ENCODE assay signal across 19 mouse cellular contexts in the genomic region with DNA sequence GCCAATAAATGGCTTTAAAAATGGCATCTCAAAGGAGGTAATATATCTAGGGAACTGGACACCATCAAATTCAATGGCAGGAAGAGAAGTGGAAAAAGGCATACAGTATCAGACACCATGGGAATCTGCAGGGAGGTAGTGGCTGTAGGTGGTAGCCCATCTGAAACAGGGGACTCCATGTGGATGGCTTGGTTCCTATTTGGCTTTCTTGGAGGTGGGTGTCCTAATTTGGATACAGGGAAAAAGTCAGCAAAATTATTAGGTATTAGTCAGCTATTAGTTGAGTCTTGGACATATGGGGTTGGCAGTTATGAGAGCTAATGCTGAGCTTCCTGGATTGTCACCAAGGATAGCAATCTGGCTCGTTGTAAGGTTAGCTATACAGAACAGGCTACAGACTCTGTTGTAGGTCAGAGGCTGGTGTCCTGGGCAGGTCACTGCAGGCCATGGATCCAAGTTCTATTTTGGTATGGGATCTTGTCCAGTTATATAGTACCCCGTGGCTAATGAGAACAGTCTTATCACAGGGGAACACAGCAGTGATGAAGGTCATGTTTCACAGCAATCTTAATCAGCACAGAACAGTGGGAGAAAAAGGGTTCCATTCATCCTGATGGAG.
DNase-seq lines count a peak whose midpoint lies in the region; ATAC-seq lines count a peak whose summit lies in the region.
"Had no signal": no experiment of that assay in that cellular context is flagged by ENCODE, and none has a peak within 500 bp of the region (broad histone marks: within the 10 kb centered on the region; RNA-seq: fewer than 3 reads in every experiment).

No protein-coding gene starts in this region.

- H3K9me3 ChIP-seq in heart, embryonic 10.5 days: no peaks in the 10 kb centered on the region
- H3K9me3 ChIP-seq in forebrain, embryonic 12.5 days: no peaks in the 10 kb centered on the region
- no peaks in the 10 kb centered on the region for H3K9me3 ChIP-seq in forebrain, embryonic 11.5 days (ENCODE audit: control insufficient read depth, low read length)
- H3K9me3 ChIP-seq: embryonic facial prominence, embryonic 15.5 days; forebrain, embryonic 15.5 days; hindbrain, embryonic 15.5 days had no signal

- peak; percentile 96 for DNase-seq in heart, adult 11 months
- DNase-seq in heart, postnatal 25 days (ENCODE audit: low spot score): no peak
- DNase-seq in brain, adult 2 months (ENCODE audit: low read depth, low spot score): peak; percentile 97
- peak; percentile 76 for DNase-seq in cerebellum, adult 8-10 months
- DNase-seq in heart, embryonic 10.5 days (ENCODE audit: low spot score): peak; percentile 57
- DNase-seq in ovary, adult 18-20 months (ENCODE audit: low spot score): no peak
- DNase-seq in forebrain, embryonic 11.5 days (ENCODE audit: low spot score): no peak
- DNase-seq: B cell, adult 2 months; kidney, postnatal 10 days; lung, adult 2 months; right cerebral cortex, postnatal 25 days had no signal

- H3K36me3 ChIP-seq in heart, embryonic 10.5 days: no peaks in the 10 kb centered on the region
- no peaks in the 10 kb centered on the region for H3K36me3 ChIP-seq in forebrain, embryonic 12.5 days (replicated peaks)
- no peaks in the 10 kb centered on the region for H3K36me3 ChIP-seq in forebrain, embryonic 11.5 days (ENCODE audit: control insufficient read depth, insufficient read depth, low read length)
- H3K36me3 ChIP-seq: embryonic facial prominence, embryonic 15.5 days; forebrain, embryonic 15.5 days; hindbrain, embryonic 15.5 days had no signal

- 58% methylated on average over 2 of the region's 2 CpGs for WGBS in heart, embryonic 10.5 days
- WGBS in forebrain, embryonic 12.5 days: 82% methylated on average over 2 of the region's 2 CpGs
- WGBS in forebrain, embryonic 11.5 days: 81% methylated on average over 2 of the region's 2 CpGs

- peaks cover 6% of the 10 kb centered on the region; the same call in 1 of the 2 replicates for H3K4me1 ChIP-seq in heart, embryonic 10.5 days
- no peaks in the 10 kb centered on the region for H3K4me1 ChIP-seq in forebrain, embryonic 12.5 days
- no peaks in the 10 kb centered on the region for H3K4me1 ChIP-seq in forebrain, embryonic 11.5 days (replicated peaks; ENCODE audit: control insufficient read depth, insufficient read depth, low read length)
- H3K4me1 ChIP-seq: embryonic facial prominence, embryonic 15.5 days; forebrain, embryonic 15.5 days; hindbrain, embryonic 15.5 days had no signal

- intact Hi-C loops in heart, postnatal 25 days (cut with DNase I): no loop called here

- no peak for ATAC-seq in forebrain, embryonic 12.5 days (ENCODE audit: low FRiP score)
- ATAC-seq in forebrain, embryonic 11.5 days (replicated peaks; ENCODE audit: low FRiP score): no peak
- ATAC-seq: forebrain, embryonic 15.5 days; intestine, postnatal 0 days; midbrain, embryonic 16.5 days; Patski had no signal

- no peak overlapping the region for H3K9ac ChIP-seq in forebrain, embryonic 12.5 days
- H3K9ac ChIP-seq in forebrain, embryonic 11.5 days (ENCODE audit: low read length): no peak overlapping the region
- H3K9ac ChIP-seq: embryonic facial prominence, embryonic 15.5 days; forebrain, embryonic 15.5 days; hindbrain, embryonic 15.5 days had no signal

- no peak overlapping the region for H3K4me3 ChIP-seq in heart, embryonic 10.5 days
- no peak overlapping the region for H3K4me3 ChIP-seq in forebrain, embryonic 12.5 days (replicated peaks)
- H3K4me3 ChIP-seq in forebrain, embryonic 11.5 days (ENCODE audit: low read depth, low read length): no peak overlapping the region
- H3K4me3 ChIP-seq: embryonic facial prominence, embryonic 15.5 days; forebrain, embryonic 15.5 days; hindbrain, embryonic 15.5 days had no signal

- no peak overlapping the region for H3K27ac ChIP-seq in heart, embryonic 10.5 days
- no peak overlapping the region for H3K27ac ChIP-seq in forebrain, embryonic 12.5 days
- no peak overlapping the region for H3K27ac ChIP-seq in forebrain, embryonic 11.5 days (ENCODE audit: low read depth, low read length)
- H3K27ac ChIP-seq: embryonic facial prominence, embryonic 15.5 days; forebrain, embryonic 15.5 days; hindbrain, embryonic 15.5 days; macrophage had no signal

- no peak overlapping the region for H3K4me2 ChIP-seq in forebrain, embryonic 12.5 days
- H3K4me2 ChIP-seq in forebrain, embryonic 11.5 days (ENCODE audit: low read depth, low read length, severe bottlenecking): no peak overlapping the region
- H3K4me2 ChIP-seq: embryonic facial prominence, embryonic 15.5 days; forebrain, embryonic 15.5 days; hindbrain, embryonic 15.5 days had no signal

- H3K27me3 ChIP-seq in heart, embryonic 10.5 days (ENCODE audit: insufficient read depth, poor library complexity, severe bottlenecking): no peaks in the 10 kb centered on the region
- H3K27me3 ChIP-seq in forebrain, embryonic 12.5 days: no peaks in the 10 kb centered on the region
- H3K27me3 ChIP-seq in forebrain, embryonic 11.5 days (ENCODE audit: control insufficient read depth, insufficient read depth, low read length): no peaks in the 10 kb centered on the region
- H3K27me3 ChIP-seq: embryonic facial prominence, embryonic 15.5 days; forebrain, embryonic 15.5 days; hindbrain, embryonic 15.5 days had no signal

Comparison
In these comparisons a context has a peak if more than half of its experiments do, and no peak if none do; other contexts are left out.
1. DNase-seq: peak in heart, adult 11 months (single experiment), brain, adult 2 months (single experiment), cerebellum, adult 8-10 months (single experiment) and heart, embryonic 10.5 days (single experiment); none in heart, postnatal 25 days (single experiment), ovary, adult 18-20 months (single experiment) and forebrain, embryonic 11.5 days (single experiment).